Mouse (Mus musculus) CD4-positive, CD25-positive, alpha-beta regulatory T cell, adult 2 months (primary cell): Measurements from ENCODE around the gene Sema3f.
A peak's percentile ranks its signal among the peaks of the same experiment; 100 is the strongest.

Experiments used
- DNase-seq: peaks from one replicate; pipeline ENCODE4 v3.0.0-alpha.2; 2012; ENCODE audit warnings: low read depth, low spot score

The Sema3f gene

DNA sequence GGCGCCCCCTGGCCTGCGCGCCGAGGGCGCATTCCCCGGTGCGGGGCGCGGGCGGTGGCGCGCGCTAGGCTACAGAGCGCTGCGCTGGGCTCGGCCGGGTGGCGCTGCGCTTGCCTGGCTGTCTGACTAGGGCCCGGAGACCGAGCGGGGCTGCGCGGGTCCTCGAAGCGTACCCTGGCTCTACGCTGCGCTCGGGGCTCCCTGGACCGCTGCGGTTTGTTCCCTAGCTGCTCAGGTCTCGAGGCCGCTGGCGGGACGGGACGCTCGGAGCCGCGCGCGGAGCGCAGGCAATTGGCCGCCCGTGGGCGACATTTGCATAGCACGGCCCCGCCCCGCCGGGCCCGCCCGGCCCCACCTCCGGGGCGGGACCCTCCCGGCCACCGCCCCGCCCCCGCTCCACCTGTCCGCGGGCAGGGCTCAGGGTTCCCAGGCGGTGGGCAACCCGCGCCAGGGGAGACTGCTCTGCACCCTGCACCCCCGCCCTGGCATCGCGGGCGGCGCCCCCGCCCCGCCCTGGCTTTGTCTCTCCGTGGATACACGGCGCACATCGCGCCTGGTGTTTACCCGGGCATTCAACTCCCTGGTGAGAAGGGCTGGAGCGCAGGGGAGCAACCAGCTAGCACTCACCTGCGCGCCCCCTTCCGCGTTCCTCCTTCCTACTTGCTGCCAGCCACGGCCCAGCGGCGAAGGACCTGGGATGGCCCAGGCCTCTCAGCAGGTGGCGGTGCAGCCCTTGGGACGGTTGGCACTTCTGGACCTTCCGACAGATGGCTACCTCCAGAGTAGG is at the start of gene Sema3f:
Gene Sema3f (minus strand): TSS at position 779 of the 787 bp plus-strand sequence.
- peak; percentile 77 for DNase-seq

DNA sequence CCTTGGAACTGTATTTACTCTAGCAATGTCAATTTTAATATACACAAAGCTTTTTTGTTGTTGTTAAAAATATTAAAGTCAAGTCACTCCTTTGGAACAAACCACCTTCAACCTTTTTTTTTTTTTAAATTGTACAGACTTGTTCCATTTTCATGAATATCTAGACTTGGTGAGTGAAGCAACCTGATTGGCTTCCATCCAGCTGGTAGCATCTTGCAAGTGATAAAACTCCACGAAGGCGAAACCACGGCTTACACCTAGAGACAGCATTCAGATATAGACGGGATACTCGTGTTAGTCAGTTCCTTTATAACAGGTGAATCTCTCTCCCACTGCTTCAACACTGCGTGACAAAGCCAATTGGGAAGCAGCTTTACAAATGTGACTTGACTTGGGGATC is 49.3 kb upstream of the Sema3f start:
- DNase-seq, result no peak

DNA sequence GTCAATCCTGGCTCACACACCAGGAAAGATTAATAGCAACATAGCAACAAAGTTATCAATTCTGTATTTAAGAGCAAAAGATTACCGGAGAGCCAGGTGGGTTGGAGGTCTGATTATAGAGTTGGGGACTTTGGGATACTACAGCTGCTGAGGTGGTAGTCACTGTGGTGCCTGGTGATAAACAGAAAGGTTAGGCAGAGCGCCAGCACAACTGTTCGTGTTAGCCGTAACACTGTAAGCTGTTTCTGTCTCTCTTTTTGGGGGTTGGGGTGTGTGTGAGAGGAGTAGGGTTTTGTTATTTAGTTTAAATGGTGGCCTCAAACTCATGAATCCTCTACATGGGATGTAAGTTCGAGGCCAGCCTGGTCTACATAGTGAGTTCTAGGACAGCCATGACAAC is 40.1 kb upstream of the Sema3f start:
- DNase-seq, result no peak

DNA sequence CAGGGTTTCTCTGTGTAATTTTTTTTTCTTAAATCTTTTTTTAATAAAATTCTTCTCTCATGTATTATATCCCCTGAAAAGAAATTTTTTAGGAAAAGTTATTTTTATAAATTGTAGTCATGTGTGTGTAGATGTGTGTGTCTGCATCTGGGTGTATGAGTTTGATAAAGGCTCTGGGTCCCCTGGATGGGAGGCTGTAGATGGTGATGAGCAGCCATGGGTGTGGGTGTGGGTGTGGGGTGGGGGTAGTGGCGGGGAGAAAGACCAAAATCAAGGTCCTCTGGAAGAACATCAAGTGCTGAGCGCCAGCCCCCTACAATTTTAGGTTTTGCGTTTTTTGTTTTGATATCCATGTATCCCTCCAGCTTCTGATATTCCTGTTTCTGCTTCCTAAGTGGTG is 37.8 kb upstream of the Sema3f start:
- DNase-seq, result no peak

DNA sequence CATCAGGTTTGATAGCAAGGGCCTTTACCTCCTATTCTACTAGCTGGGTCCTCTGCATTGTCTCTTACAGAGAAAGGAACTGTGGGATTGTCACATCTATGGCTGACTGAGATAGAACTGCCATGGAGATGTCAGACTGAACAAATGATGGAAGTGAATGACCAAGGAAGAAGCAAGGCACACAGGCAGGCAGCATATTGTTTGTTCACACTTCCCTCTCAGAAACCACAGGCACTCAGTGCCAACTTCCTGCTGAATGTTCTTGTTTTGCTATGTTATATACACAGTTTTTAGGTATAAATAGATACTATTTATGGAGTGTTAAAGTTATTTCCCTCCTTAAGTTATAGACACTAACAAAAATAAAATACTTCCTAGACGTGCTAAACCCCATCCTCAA is 37.0 kb upstream of the Sema3f start:
- no peak for DNase-seq

DNA sequence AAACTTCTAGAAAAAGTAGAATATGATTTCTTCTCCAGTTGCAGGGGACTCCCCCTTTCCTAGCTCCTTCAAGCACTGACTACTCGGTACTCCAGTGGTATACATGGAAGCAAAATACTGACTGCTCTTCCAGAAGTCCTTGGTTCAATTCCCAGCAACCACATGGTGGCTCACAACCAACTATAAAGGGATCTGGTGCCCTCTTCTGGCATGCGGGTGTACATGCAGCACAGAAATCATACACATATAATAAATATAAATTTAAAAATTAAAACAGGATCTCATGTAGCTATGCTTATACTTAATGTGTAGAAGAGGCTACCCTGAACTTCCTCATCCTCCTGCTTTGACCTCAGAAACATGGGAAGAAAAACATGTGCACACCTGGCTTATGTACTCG is 36.4 kb upstream of the Sema3f start:
- peak; percentile 38 for DNase-seq

DNA sequence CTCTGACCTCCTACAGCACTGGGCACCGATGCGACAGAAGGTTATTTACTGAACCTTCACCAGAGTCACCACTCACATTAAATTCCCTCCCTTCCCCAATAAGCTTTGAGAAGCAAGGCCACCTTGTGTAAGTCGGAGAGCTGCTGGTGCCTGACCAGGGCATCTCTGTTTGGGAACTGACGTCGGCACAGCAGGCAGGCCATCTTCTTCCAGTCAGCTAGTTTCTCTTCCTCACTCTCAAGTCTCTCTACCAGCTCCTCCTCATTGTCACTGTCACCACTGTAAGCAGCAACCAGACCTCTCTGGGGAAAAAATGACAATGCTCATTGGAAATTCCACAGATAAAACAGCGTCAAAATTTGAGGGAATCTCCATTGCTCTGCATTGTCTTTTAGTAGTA is 33.8 kb upstream of the Sema3f start:
- no peak for DNase-seq

DNA sequence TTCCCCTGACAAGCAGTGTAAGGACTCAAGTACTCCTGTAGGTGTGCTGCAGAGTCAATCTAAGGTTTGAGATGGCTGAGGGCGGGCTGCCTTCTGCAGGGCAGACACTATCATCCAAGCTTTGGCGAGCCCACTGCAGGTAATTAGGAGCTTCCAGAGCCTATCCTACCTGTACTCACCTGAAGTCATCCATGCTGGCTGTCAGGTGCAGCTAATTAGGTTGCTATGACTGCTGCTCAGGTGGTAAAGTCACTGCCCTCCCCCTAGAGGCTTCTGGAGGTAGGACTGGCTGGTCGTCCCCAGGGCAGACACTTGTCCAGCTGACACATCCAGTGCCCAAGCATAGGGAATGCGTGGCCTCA is 28.5 kb upstream of the Sema3f start:
- peak; percentile 61 for DNase-seq

DNA sequence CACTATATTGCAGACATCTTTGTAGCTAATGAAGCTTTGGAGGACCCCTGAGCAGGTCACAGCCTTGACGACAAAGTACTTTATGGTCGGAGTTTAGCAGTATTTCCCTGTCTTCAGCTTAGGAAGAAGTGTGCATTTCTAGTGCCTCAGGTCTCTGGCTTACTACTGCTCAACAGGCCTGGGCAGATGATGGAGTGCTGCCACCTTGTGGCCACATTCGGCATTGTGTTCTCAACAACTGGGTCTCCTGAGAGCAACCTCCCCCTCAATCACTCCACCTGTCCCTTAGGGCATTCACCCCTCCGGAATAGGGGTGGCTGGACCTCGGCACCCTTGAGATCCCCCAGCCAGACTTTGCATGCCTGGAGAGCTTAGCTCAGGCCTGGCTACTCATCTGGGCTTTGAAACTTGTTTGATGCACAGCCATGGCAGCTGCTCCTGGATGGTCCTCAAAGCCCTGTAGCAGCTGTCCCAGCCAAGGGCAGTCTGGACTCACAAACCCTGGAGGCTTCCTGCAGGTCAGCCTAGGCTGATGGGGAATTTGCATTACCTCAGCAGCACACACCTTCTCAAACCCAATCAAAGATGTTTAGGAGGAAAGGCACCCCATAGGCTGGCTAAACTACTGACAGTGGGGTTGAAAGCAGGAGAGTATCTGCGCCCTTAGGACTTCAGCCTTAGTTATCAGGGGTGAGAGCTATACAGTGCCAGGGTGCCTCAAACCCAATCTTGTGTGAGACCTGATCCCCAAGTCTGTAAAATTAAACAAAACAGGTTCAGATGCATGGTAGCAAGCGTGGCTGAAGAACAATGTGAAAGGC is 28.0 kb upstream of the Sema3f start:
- peak; percentile 90 for DNase-seq

DNA sequence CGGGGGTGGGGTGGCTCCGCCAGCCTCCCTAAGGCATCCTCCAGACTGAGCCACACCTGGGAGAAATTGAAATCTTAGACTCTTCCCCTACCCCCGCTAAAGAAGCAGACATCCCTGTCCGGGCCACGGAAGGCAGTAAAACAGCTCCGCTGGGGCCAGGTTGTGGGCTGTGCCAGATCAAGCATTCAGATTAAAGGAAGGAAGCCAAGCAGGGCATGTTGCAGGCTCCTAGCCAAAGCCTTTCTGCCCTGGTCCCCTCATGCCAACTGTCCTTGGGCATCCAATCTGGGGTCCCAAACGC is 25.9 kb upstream of the Sema3f start:
- peak; percentile 58 for DNase-seq

DNA sequence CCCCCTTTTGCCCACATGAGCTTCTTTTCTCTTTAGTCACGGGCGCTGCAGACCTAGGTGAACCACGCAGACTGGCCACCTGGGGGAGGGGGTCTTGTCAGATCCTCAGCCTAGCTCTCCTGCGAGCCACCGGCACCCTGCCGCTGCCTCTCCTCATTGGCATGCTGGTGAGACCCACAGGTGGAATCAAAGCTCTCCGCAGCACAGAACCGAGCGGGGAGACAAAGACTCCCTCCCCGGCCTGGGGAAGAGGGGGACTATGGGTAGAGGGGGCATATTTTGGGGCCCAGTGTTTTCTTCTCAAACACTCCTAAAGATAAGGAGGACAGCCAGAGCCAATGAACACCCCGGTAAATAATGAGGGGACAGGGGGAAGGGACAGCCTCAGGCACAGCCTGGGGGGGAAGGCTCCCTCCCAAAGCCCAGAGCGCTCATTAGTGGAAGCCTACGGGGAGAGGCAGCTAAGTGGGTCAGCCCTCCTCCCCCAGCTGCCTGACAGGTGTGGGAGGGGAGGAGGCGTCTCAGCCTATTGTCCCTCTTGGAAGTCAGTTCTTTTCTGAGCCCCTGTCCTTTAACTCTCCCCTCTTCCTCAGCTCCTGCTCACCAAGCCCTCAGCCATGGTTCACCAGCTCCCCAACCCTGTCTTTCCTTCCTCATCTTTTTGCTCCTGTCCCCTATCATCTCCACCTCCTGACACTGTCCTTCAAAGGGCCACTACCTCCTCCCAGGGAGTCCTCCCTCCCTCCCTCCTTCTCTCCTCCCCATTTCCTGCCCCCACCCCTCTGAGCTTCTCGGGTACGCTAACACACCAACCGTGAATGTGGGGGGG is 25.3 kb upstream of the Sema3f start:
- DNase-seq, result peak; percentile 24

DNA sequence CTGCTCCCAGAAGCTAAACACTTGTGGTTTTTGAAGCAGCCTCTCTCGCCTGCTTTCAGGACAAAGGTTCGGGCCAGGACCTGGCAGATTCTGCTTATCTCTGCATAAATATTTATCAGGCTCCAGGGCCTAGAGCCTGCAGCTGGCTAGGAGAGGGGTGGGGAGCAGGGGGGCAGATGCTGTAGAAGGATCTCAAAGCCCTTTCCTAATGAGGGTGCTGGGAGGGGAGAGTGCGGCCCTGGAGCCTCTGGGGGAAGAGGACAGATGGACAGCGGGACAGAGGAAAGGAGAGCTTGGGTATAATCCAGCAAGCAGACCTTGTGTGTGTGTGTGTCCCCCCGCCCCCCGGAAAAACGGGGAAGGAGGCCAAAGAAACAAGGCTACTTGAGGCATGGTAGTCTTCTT is 24.3 kb upstream of the Sema3f start:
- no peak for DNase-seq

DNA sequence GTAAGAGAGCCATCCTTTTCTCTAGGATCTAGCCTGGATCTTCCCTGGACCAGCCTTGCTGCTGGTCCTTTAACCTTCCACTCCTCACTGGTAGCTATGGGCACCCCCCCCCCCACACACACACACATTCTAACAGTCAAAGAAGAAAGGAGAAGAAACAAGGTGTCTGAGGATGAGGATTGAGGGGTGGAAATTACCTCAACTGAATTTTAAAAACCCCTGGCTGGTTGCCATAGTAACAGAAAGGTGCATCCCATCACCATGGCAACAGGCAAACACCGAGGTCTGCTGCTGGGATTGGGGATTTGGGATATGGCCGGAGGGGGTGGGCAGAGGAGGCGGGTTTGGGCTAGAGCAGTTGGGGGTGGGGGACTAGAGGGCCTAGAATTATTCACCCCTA is 19.4 kb upstream of the Sema3f start:
- no peak for DNase-seq

DNA sequence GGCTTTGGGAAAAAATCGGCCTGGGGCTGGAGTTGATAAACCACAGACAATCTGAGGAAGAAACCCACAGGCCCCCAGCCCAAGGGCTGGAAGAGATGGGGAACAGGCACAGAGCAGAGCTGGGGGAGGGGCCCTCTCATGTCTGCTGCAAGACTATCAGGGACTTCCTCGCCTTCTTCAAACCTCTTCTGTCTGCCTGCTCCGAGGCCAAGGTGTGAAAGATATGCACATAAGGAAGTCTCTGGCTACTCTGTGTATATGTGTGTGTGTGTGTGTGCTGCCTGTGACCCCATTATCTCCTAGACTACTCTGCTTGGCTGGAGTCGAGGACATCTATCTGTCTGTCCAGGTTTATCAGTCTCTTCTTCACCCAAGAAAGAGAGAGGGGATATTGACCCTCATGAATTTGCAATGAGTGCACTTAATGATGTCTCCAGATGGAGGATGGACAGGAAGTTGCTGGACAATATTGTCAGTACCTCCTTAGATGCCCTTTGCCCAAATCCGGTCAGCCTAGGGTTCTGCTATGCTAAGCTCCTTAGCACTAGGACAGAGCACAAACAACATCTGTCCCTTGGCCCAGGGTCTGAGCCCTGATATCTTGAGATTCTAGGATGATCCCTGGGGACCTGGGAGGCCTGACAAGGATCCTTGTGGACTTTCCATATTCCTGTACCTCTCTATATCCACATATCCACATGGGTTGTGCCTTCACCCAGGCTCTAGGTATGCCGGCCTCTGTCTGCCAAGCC is 18.8 kb upstream of the Sema3f start:
- no peak for DNase-seq

DNA sequence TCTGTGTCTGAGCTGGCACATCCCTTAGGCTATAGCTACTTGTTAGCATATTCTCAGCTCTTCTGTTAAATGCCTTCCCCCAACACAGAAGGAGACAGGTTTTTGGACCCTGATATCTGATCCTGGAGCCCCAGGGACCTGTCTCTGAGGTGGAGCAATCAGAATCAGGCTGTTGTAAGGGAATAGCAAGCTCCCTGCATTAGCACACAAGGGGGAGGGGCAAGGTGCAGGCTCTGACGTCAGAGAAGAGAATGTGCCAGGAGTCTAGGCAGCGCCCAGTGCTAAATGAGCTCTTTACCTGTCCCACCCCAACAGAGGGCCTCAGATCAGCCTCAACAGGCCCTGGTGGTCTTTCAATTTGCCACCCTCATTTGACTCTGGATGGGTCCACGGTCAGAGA is 16.8 kb upstream of the Sema3f start:
- no peak for DNase-seq

DNA sequence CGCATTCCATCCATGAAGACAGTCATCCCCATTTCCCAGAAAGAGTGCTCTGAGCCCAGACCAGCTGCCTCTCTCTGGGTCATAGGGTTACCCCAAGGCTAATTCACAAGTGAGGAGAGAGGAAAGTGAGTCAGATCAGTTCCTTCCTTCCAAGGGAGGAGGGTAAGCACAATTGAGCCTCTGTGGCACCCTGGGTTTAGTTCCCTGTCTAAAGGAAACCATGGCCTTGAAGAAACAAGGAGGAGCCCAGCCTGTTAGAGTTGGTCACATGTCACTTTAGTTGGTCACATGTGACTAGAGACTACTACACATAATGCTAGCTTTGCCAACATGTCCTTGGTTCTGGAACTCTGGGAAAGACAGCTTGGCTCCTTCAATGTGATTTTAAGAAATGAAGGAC is 14.5 kb upstream of the Sema3f start:
- no peak for DNase-seq

DNA sequence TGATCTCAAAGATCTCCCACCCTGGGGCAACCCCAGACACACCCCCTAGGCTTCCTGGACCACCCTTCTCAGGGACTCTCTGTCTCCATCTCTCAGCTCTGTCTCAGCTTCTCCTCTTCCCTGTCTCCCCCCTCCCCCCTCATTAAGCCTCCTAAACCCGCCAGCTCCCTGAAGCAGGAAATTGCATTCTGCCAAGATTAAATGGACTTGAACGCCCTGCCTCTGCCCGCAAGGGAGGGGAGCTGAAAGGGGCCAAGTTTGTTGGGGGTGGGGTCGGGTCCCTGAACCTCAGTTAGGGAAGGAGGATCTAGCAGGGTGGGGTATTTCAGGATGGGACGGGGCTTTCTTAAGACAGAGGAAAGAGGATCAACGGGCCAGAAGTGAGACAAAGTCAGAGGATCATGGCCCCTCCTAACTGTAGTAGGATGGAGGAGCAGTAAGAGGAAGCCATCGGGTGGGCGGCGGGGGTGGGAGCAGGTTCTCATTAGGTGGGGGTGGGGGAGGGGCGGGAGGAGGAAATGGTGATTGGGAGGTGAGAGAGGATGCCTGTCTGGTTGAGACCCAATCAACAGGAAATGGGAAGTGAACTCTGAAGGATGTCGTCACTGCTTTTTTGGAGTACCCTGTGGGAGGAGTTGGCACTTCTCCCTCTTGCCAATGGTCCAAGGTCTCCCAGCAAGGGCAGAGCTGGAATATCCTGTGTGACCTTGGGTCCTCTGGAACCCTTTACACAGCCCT is 13.7 kb upstream of the Sema3f start:
- DNase-seq, result peak; percentile 36

DNA sequence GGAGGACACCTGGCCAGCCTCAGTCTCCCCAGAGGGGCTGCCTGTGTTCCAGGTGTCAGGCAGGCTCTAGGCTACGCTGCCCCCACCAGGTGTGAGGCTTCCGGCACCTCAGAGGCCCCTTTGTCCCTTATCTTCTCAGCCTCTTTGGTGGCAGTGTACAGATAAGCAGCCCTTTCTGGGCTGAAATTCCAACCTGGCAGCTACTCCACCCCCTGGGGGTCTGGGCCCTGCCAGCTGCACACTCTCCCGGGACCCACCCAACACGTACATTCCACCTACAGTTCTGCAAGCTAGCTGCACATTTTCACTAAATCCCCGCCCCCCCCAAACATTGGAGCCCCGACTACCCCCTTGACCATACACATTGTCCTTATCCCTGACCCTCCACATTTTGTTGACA is 13.0 kb upstream of the Sema3f start:
- no peak for DNase-seq

DNA sequence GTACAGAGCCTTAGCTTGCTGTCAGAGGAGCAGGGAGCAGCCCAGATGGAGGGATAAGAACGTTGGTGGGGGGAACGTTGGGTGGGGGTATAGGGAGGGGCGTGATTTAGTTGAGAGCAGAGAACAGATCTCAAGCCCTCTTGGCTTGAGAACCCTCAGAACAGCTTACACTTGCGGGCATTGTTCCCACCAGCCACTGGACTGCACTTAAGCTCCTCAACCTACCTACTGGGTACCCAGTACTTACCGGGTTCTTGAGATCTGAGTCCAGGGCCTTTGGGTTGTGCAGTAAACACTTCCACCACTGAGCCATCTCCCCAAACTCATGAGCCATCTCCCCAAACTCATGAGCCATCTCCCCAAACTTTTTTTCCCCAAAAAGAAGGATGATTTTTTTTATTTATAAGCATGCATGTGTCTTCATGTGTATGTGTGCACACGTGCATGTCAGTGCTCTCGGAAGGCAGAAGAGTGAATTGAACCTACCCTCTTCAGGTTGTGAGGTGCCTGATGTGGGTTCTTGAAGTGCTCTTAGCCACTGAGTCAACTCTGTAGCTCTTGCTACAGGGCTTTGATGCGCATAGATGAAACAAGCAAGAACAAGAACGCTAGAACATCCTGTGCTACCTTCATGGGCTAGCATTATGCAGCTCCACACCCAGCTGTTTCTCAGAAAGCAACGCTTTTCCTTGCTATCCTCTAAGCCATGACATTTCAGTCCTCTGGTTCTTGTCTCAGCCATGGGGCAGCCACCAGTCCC is 8.7 kb upstream of the Sema3f start:
- peak; percentile 36 for DNase-seq

DNA sequence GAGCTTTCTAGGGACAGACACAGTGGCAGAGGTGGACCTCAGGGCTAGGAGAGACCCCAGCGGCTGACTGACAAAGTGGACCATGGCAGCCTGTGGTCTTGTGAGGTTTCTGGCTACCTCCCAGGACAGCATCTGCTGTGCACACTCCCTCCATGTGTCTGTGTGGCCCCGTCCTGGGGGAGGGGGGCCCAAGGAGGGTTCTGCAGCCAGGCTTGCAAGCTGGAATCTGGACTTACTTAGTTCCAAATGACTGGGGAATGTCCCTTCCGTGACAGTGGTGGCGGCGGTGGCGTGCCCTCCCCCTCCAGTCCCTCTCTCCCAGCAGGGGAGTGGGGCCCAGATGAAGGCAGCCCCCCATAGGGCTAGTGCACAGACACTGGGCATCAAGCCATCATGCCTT is 6.7 kb upstream of the Sema3f start:
- DNase-seq, result no peak
